Mouse (Mus musculus): ENCODE results near the gene Slc16a10. TPM values are rescaled to one million over a fixed set of nuclear protein-coding genes. Genes with fewer than 3 reads are reported as not detected.

Gene Slc16a10
- polyA plus RNA-seq, 1 experiment from 2014 or later = 2.7 TPM

- no peak for ATAC-seq (ENCODE audit: low read depth)
- WGBS = 71% methylated on average over 6 of the region's 6 CpGs
- no peak overlapping the region for H3K27ac ChIP-seq (replicated peaks)
Observed at GRCm38 (mm10) chr10:40077960-40078353, 64.1 kb downstream of the Slc16a10 start.

GRCm38 (mm10) chr10:40077346-40077959 is 64.6 kb downstream of the Slc16a10 start:
- Histone ChIP-seq H3K9me3 (no peaks in the 10 kb centered on the region), H3K27ac (replicated peaks) (no peak overlapping the region), H3K4me2 (no peak overlapping the region), H3K36me3 (no peaks in the 10 kb centered on the region), H3K27me3 (no peaks in the 10 kb centered on the region), H3K9ac (no peak overlapping the region), H3K4me3 (no peak overlapping the region), H3K4me1 (replicated peaks) (no peaks in the 10 kb centered on the region)
- ATAC-seq (ENCODE audit: low read depth) = no peak
- 84% methylated on average over 4 of the region's 4 CpGs for WGBS

More at GRCm38 (mm10) chr10:40077960-40078353, 64.1 kb downstream of the Slc16a10 start:
- H3K4me1 ChIP-seq (replicated peaks) = no peaks in the 10 kb centered on the region
- H3K4me2 ChIP-seq = no peak overlapping the region
- H3K9me3 ChIP-seq = no peaks in the 10 kb centered on the region
- H3K4me3 ChIP-seq = no peak overlapping the region
- H3K27me3 ChIP-seq = no peaks in the 10 kb centered on the region
- no peaks in the 10 kb centered on the region for H3K36me3 ChIP-seq
- H3K9ac ChIP-seq = no peak overlapping the region

- Histone ChIP-seq H3K4me2 (no peak overlapping the region), H3K4me3 (no peak overlapping the region), H3K9me3 (no peaks in the 10 kb centered on the region), H3K27ac (replicated peaks) (no peak overlapping the region), H3K4me1 (replicated peaks) (peaks cover 6% of the 10 kb centered on the region), H3K36me3 (no peaks in the 10 kb centered on the region), H3K9ac (no peak overlapping the region), H3K27me3 (no peaks in the 10 kb centered on the region)
- ATAC-seq (ENCODE audit: low read depth) = no peak
- 92% methylated on average over 6 of the region's 6 CpGs for WGBS
Observed at GRCm38 (mm10) chr10:40073608-40074007, 68.5 kb downstream of the Slc16a10 start.

GRCm38 (mm10) chr10:40070684-40071083 is 71.4 kb downstream of the Slc16a10 start:
- no peak overlapping the region for H3K9ac ChIP-seq
- 0 out of 2 replicates have a peak overlapping the region, but pooled peaks have one; percentile 28 for H3K27ac ChIP-seq (replicated peaks)
- no peaks in the 10 kb centered on the region for H3K9me3 ChIP-seq
- H3K4me2 ChIP-seq = no peak overlapping the region
- 27% methylated on average over 9 of the region's 9 CpGs for WGBS
- H3K4me3 ChIP-seq = no peak overlapping the region
- ATAC-seq (ENCODE audit: low read depth) = no peak
- H3K4me1 ChIP-seq (replicated peaks) = peaks cover 11% of the 10 kb centered on the region
- no peaks in the 10 kb centered on the region for H3K27me3 ChIP-seq
- H3K36me3 ChIP-seq = no peaks in the 10 kb centered on the region

- no peaks in the 10 kb centered on the region for H3K36me3 ChIP-seq
- no peak overlapping the region for H3K9ac ChIP-seq
- H3K9me3 ChIP-seq = no peaks in the 10 kb centered on the region
- no peak overlapping the region for H3K4me3 ChIP-seq
- peaks cover 17% of the 10 kb centered on the region for H3K4me1 ChIP-seq (replicated peaks)
- no peaks in the 10 kb centered on the region for H3K27me3 ChIP-seq
- WGBS = 68% methylated on average over 4 of the region's 4 CpGs
- H3K4me2 ChIP-seq = no peak overlapping the region
- no peak overlapping the region for H3K27ac ChIP-seq (replicated peaks)
- no peak for ATAC-seq (ENCODE audit: low read depth)
Observed at GRCm38 (mm10) chr10:40069270-40069669, 72.8 kb downstream of the Slc16a10 start.

- WGBS = 71% methylated on average over 10 of the region's 10 CpGs
- H3K9me3 ChIP-seq = no peaks in the 10 kb centered on the region
- H3K4me2 ChIP-seq = no peak overlapping the region
- H3K27me3 ChIP-seq = no peaks in the 10 kb centered on the region
- ATAC-seq (ENCODE audit: low read depth) = no peak
- H3K4me3 ChIP-seq = no peak overlapping the region
- no peak overlapping the region for H3K9ac ChIP-seq
- H3K36me3 ChIP-seq = no peaks in the 10 kb centered on the region
- H3K27ac ChIP-seq (replicated peaks) = no peak overlapping the region
- peaks cover 17% of the 10 kb centered on the region for H3K4me1 ChIP-seq (replicated peaks)
Observed at GRCm38 (mm10) chr10:40068595-40068994, 73.5 kb downstream of the Slc16a10 start.

- H3K27me3 ChIP-seq = no peaks in the 10 kb centered on the region
- H3K4me1 ChIP-seq (replicated peaks) = peaks cover 20% of the 10 kb centered on the region
- H3K27ac ChIP-seq (replicated peaks) = no peak overlapping the region
- H3K9me3 ChIP-seq = no peaks in the 10 kb centered on the region
- no peaks in the 10 kb centered on the region for H3K36me3 ChIP-seq
- ATAC-seq (ENCODE audit: low read depth) = no peak
- no peak overlapping the region for H3K4me2 ChIP-seq
- no peak overlapping the region for H3K9ac ChIP-seq
- WGBS = 18% methylated on average over 1 of the region's 1 CpGs
- H3K4me3 ChIP-seq = no peak overlapping the region
Observed at GRCm38 (mm10) chr10:40067529-40067928, 74.5 kb downstream of the Slc16a10 start.

GRCm38 (mm10) chr10:40067071-40067470 is 75.0 kb downstream of the Slc16a10 start:
- Histone ChIP-seq H3K4me3 (no peak overlapping the region), H3K9ac (no peak overlapping the region), H3K4me2 (no peak overlapping the region), H3K36me3 (no peaks in the 10 kb centered on the region), H3K9me3 (no peaks in the 10 kb centered on the region), H3K27me3 (no peaks in the 10 kb centered on the region), H3K4me1 (replicated peaks) (peaks cover 20% of the 10 kb centered on the region), H3K27ac (replicated peaks) (no peak overlapping the region)
- WGBS = no CpG with 5 or more reads among the region's 1 CpGs
- no peak for ATAC-seq (ENCODE audit: low read depth)

GRCm38 (mm10) chr10:40065357-40065756 is 76.7 kb downstream of the Slc16a10 start:
- Histone ChIP-seq H3K4me2 (no peak overlapping the region), H3K36me3 (no peaks in the 10 kb centered on the region), H3K9ac (no peak overlapping the region), H3K4me3 (no peak overlapping the region), H3K4me1 (replicated peaks) (peaks cover 17% of the 10 kb centered on the region; the same call in 1 of the 2 replicates), H3K27me3 (no peaks in the 10 kb centered on the region), H3K9me3 (no peaks in the 10 kb centered on the region), H3K27ac (replicated peaks) (no peak overlapping the region)
- ATAC-seq (ENCODE audit: low read depth) = no peak
- WGBS = 35% methylated on average over 3 of the region's 3 CpGs

GRCm38 (mm10) chr10:40063291-40063890 is 78.7 kb downstream of the Slc16a10 start:
- H3K36me3 ChIP-seq = no peaks in the 10 kb centered on the region
- ATAC-seq (ENCODE audit: low read depth) = no peak
- 22% methylated on average over 5 of the region's 5 CpGs for WGBS

GRCm38 (mm10) chr10:40062812-40063211 is 79.2 kb downstream of the Slc16a10 start:
- 29% methylated on average over 6 of the region's 6 CpGs for WGBS
- H3K27me3 ChIP-seq = no peaks in the 10 kb centered on the region
- no peaks in the 10 kb centered on the region for H3K9me3 ChIP-seq
- H3K4me2 ChIP-seq = no peak overlapping the region
- H3K4me1 ChIP-seq (replicated peaks) = peaks cover 14% of the 10 kb centered on the region; the same call in 1 of the 2 replicates
- ATAC-seq (ENCODE audit: low read depth) = no peak
- no peaks in the 10 kb centered on the region for H3K36me3 ChIP-seq
- no peak overlapping the region for H3K27ac ChIP-seq (replicated peaks)
- H3K4me3 ChIP-seq = no peak overlapping the region
- no peak overlapping the region for H3K9ac ChIP-seq

More at GRCm38 (mm10) chr10:40063291-40063890, 78.7 kb downstream of the Slc16a10 start:
- H3K9me3 ChIP-seq = no peaks in the 10 kb centered on the region
- no peak overlapping the region for H3K4me2 ChIP-seq
- H3K9ac ChIP-seq = no peak overlapping the region
- H3K4me3 ChIP-seq = no peak overlapping the region
- H3K4me1 ChIP-seq (replicated peaks) = peaks cover 14% of the 10 kb centered on the region; the same call in 1 of the 2 replicates
- no peak overlapping the region for H3K27ac ChIP-seq (replicated peaks)
- H3K27me3 ChIP-seq = no peaks in the 10 kb centered on the region

GRCm38 (mm10) chr10:40061926-40062325 is 80.1 kb downstream of the Slc16a10 start:
- 88% methylated on average over 5 of the region's 5 CpGs for WGBS
- no peak overlapping the region for H3K4me3 ChIP-seq
- no peak overlapping the region for H3K27ac ChIP-seq (replicated peaks)
- no peak overlapping the region for H3K4me2 ChIP-seq
- no peaks in the 10 kb centered on the region for H3K27me3 ChIP-seq
- H3K4me1 ChIP-seq (replicated peaks) = peaks cover 14% of the 10 kb centered on the region; the same call in 1 of the 2 replicates
- H3K9me3 ChIP-seq = no peaks in the 10 kb centered on the region
- no peaks in the 10 kb centered on the region for H3K36me3 ChIP-seq
- no peak overlapping the region for H3K9ac ChIP-seq
- ATAC-seq (ENCODE audit: low read depth) = no peak

GRCm38 (mm10) chr10:40058786-40059120 is 83.3 kb downstream of the Slc16a10 start:
- no peaks in the 10 kb centered on the region for H3K36me3 ChIP-seq
- ATAC-seq (ENCODE audit: low read depth) = no peak
- no peak overlapping the region for H3K9ac ChIP-seq
- H3K27me3 ChIP-seq = no peaks in the 10 kb centered on the region
- H3K4me2 ChIP-seq = no peak overlapping the region
- H3K9me3 ChIP-seq = no peaks in the 10 kb centered on the region
- H3K4me3 ChIP-seq = no peak overlapping the region
- H3K27ac ChIP-seq (replicated peaks) = no peak overlapping the region
- 62% methylated on average over 3 of the region's 3 CpGs for WGBS
- H3K4me1 ChIP-seq (replicated peaks) = 0 out of 2 replicates have a peak, but pooled peaks cover 4% of the 10 kb centered on the region
